Mouse (Mus musculus): ENCODE measurements around the gene Tbc1d2b. TPM values are rescaled to one million over a fixed set of nuclear protein-coding genes. Genes with fewer than 3 reads are reported as not detected.

Gene Tbc1d2b
- polyA plus RNA-seq, 1 experiment: 6.7 TPM

GRCm38 (mm10) chr9:90234786-90235185, 35.8 kb downstream of the Tbc1d2b start:
- Histone ChIP-seq H3K27me3 (ENCODE audit: control insufficient read depth, insufficient read depth, insufficient read length) (no peaks in the 10 kb centered on the region), H3K36me3 (ENCODE audit: control insufficient read depth, insufficient read depth) (no peaks in the 10 kb centered on the region), H3K79me3 (ENCODE audit: low read depth) (no peaks in the 10 kb centered on the region), H3K79me2 (ENCODE audit: control insufficient read depth, insufficient read depth) (no peaks in the 10 kb centered on the region), H3K4me3 (ENCODE audit: insufficient read depth, poor library complexity, severe bottlenecking) (no peak overlapping the region), H3ac (ENCODE audit: control insufficient read depth, insufficient read length, low read depth) (no peak overlapping the region)
- TF ChIP-seq MAX (IDR thresholded peaks at IDR 0.05) (no peak), CEBPB (IDR thresholded peaks at IDR 0.05; ENCODE audit: low read depth) (no peak), MYOG (IDR thresholded peaks at IDR 0.05; ENCODE audit: control insufficient read depth, extremely low read depth, insufficient read length) (no peak), CTCF (IDR thresholded peaks at IDR 0.05; ENCODE audit: control insufficient read depth, insufficient read depth, insufficient read length) (no peak), FOSL1 (IDR thresholded peaks at IDR 0.05; ENCODE audit: insufficient read depth, low read length, poor library complexity, severe bottlenecking) (no peak), MYOD1 (IDR thresholded peaks at IDR 0.05; ENCODE audit: control insufficient read depth, insufficient read length, low read depth) (no peak), USF1 (IDR thresholded peaks at IDR 0.05; ENCODE audit: low read depth) (no peak)

DNA sequence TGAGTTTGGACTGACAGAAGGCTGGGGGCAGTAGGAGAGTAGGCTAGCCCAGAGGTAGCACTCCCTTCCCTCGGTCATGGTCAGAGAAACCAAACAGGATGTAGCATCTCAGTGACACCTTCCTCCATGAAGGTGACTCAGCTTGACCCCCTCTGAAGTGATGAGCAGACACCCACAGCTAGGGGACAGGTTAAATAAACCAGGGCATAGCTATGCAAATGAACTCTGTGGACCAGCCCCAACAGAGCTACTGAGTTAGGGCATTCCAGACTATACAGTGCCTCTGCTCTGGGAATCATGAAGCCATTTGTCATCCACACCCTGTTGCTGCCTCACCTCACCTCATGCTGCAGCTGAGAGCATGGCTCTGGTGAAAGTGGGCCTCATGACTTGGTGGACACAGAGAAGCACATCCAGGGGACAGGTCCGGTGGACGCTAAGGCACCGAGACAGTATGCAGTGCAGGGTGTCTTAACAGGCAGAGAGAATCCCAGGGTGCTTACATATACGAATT, 36.6 kb downstream of the Tbc1d2b start:
- H3K79me3 ChIP-seq (ENCODE audit: low read depth): no peaks in the 10 kb centered on the region
- no peaks in the 10 kb centered on the region for H3K79me2 ChIP-seq (ENCODE audit: control insufficient read depth, insufficient read depth)
- TF ChIP-seq MAX (IDR thresholded peaks at IDR 0.05) (no peak), CTCF (IDR thresholded peaks at IDR 0.05; ENCODE audit: control insufficient read depth, insufficient read depth, insufficient read length) (no peak), CEBPB (IDR thresholded peaks at IDR 0.05; ENCODE audit: low read depth) (no peak), USF1 (IDR thresholded peaks at IDR 0.05; ENCODE audit: low read depth) (no peak), FOSL1 (IDR thresholded peaks at IDR 0.05; ENCODE audit: insufficient read depth, low read length, poor library complexity, severe bottlenecking) (no peak), MYOG (IDR thresholded peaks at IDR 0.05; ENCODE audit: control insufficient read depth, extremely low read depth, insufficient read length) (no peak)
- no peaks in the 10 kb centered on the region for H3K27me3 ChIP-seq (ENCODE audit: control insufficient read depth, insufficient read depth, insufficient read length)
- no peak overlapping the region for H3ac ChIP-seq (ENCODE audit: control insufficient read depth, insufficient read length, low read depth)
- H3K36me3 ChIP-seq (ENCODE audit: control insufficient read depth, insufficient read depth): no peaks in the 10 kb centered on the region
- H3K4me3 ChIP-seq (ENCODE audit: insufficient read depth, poor library complexity, severe bottlenecking): no peak overlapping the region

DNA sequence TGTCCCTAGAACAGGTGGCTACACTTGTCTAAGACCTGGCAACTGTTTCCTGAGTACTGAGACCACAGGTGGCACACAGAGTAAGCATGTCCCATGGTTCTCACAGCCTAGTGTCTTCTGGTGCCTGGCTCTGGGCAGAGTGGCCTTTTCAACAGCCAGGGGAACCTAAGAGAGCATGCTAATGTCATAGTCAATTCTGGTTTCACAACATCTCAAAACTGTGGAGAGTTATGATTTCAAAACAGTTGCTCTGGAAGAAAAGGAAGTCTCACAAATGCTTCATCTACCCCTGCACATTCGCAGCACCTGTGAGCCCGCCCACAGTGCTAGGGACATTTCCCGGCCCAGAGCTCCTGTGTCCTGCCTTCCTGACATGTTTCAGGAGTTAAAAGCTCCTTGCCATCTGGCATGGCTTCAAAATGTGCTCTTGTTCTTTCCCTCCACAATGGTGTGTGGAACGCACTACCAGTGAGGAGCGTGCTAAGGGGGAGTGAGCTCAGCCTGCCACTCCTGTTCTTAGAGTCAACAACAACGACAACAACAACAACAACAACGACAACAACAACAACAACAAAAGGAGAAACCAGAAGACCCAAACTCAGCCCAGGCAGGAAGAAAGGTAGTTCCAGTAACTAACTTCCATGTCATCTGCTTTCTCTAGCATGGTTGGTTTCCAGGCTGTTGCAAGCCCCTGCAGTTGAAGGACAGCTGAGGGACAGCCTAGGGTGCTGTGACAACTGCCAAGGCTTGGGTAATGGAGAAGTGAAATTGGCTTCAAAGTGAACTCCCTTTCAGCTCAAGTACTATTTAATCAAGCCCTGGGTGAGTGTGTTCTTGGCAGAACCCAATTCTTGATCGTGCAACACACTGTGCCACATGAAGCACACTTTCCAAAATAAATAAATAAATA, 37.6 kb downstream of the Tbc1d2b start:
- H3K27me3 ChIP-seq (ENCODE audit: control insufficient read depth, insufficient read depth, insufficient read length): no peaks in the 10 kb centered on the region
- no peak for TF ChIP-seq MYOG (IDR thresholded peaks at IDR 0.05; ENCODE audit: control insufficient read depth, extremely low read depth, insufficient read length)
- no peak for TF ChIP-seq USF1 (IDR thresholded peaks at IDR 0.05; ENCODE audit: low read depth)
- no peak for TF ChIP-seq FOSL1 (IDR thresholded peaks at IDR 0.05; ENCODE audit: insufficient read depth, low read length, poor library complexity, severe bottlenecking)

DNA sequence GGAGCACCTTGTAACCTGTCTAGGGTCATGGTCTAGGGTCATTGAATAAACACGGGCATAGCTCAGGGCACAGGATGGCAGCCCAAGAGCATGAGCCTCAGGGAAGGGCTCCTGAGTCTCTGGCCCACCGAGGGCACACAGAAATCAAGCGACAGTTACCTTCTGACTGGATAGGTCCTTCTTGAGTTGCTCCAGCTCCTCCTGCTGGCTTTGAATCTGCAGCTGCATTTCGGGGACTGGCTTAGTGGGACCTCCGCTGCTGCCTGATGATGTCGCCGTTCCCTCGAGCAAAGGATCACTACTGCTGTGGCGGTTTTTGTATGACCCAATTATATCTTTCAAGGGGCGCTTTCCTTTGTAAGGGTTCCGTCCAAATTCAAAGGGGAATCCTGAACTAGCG, 43.4 kb downstream of the Tbc1d2b start:
- Histone ChIP-seq H3K79me3 (ENCODE audit: low read depth) (no peaks in the 10 kb centered on the region), H3K27me3 (ENCODE audit: control insufficient read depth, insufficient read depth, insufficient read length) (no peaks in the 10 kb centered on the region), H3K36me3 (ENCODE audit: control insufficient read depth, insufficient read depth) (no peaks in the 10 kb centered on the region)

More for the DNA sequence above, 37.6 kb downstream of the Tbc1d2b start:
- H3K79me2 ChIP-seq (ENCODE audit: control insufficient read depth, insufficient read depth): no peaks in the 10 kb centered on the region
- H3K4me3 ChIP-seq (ENCODE audit: insufficient read depth, poor library complexity, severe bottlenecking): no peak overlapping the region
- no peaks in the 10 kb centered on the region for H3K79me3 ChIP-seq (ENCODE audit: low read depth)
- no peak overlapping the region for H3ac ChIP-seq (ENCODE audit: control insufficient read depth, insufficient read length, low read depth)
- H3K36me3 ChIP-seq (ENCODE audit: control insufficient read depth, insufficient read depth): no peaks in the 10 kb centered on the region

DNA sequence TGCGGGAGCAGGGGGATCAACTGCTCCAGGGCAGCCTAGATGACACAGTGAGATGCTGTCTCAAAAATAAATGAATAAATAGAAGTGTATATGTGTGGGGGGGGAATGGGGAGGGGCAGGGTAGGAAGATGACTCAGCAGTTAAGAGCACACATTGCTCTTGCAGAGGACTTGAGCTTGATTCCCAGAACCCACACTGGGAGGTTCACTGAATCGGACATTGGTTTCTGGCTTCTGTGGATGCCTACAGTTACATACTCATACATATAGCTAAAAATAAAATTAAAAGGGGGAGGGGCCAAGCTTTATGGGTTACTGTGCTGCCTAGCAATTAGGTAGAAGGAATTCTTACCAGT, 43.9 kb downstream of the Tbc1d2b start:
- H3K36me3 ChIP-seq (ENCODE audit: control insufficient read depth, insufficient read depth): no peaks in the 10 kb centered on the region
- no peaks in the 10 kb centered on the region for H3K27me3 ChIP-seq (ENCODE audit: control insufficient read depth, insufficient read depth, insufficient read length)
- H3ac ChIP-seq (ENCODE audit: control insufficient read depth, insufficient read length, low read depth): no peak overlapping the region
- TF ChIP-seq CEBPB (IDR thresholded peaks at IDR 0.05; ENCODE audit: low read depth) (no peak), MAX (IDR thresholded peaks at IDR 0.05) (no peak), MYOG (IDR thresholded peaks at IDR 0.05; ENCODE audit: control insufficient read depth, extremely low read depth, insufficient read length) (no peak), MYOD1 (IDR thresholded peaks at IDR 0.05; ENCODE audit: control insufficient read depth, insufficient read length, low read depth) (no peak), USF1 (IDR thresholded peaks at IDR 0.05; ENCODE audit: low read depth) (no peak), FOSL1 (IDR thresholded peaks at IDR 0.05; ENCODE audit: insufficient read depth, low read length, poor library complexity, severe bottlenecking) (no peak), CTCF (IDR thresholded peaks at IDR 0.05; ENCODE audit: control insufficient read depth, insufficient read depth, insufficient read length) (no peak)
- no peaks in the 10 kb centered on the region for H3K79me2 ChIP-seq (ENCODE audit: control insufficient read depth, insufficient read depth)
- H3K4me3 ChIP-seq (ENCODE audit: insufficient read depth, poor library complexity, severe bottlenecking): no peak overlapping the region
- H3K79me3 ChIP-seq (ENCODE audit: low read depth): no peaks in the 10 kb centered on the region

More for the DNA sequence above, 43.4 kb downstream of the Tbc1d2b start:
- Histone ChIP-seq H3ac (ENCODE audit: control insufficient read depth, insufficient read length, low read depth) (no peak overlapping the region), H3K4me3 (ENCODE audit: insufficient read depth, poor library complexity, severe bottlenecking) (no peak overlapping the region), H3K79me2 (ENCODE audit: control insufficient read depth, insufficient read depth) (no peaks in the 10 kb centered on the region)
- TF ChIP-seq MAX (IDR thresholded peaks at IDR 0.05) (no peak), MYOG (IDR thresholded peaks at IDR 0.05; ENCODE audit: control insufficient read depth, extremely low read depth, insufficient read length) (no peak), CEBPB (IDR thresholded peaks at IDR 0.05; ENCODE audit: low read depth) (no peak), MYOD1 (IDR thresholded peaks at IDR 0.05; ENCODE audit: control insufficient read depth, insufficient read length, low read depth) (no peak), USF1 (IDR thresholded peaks at IDR 0.05; ENCODE audit: low read depth) (no peak), CTCF (IDR thresholded peaks at IDR 0.05; ENCODE audit: control insufficient read depth, insufficient read depth, insufficient read length) (no peak)
